Mouse (Mus musculus): ENCODE measurements around the gene Ibtk.

GRCm38 (mm10) chr9:85745566-85745965 is 3.6 kb downstream of the Ibtk start:
- TF ChIP-seq ZNF384 (IDR thresholded peaks at IDR 0.05; ENCODE audit: low read depth, low read length), result no peak
- TF ChIP-seq ZC3H11A (IDR thresholded peaks at IDR 0.05; ENCODE audit: borderline replicate concordance, low read depth, low read length), result no peak
- TF ChIP-seq CHD2 (IDR thresholded peaks at IDR 0.05; ENCODE audit: low read depth, low read length), result no peak
- TF ChIP-seq HCFC1 (IDR thresholded peaks at IDR 0.05; ENCODE audit: borderline replicate concordance, insufficient read depth, low read length), result no peak
- no peak for TF ChIP-seq MAFK (IDR thresholded peaks at IDR 0.05; ENCODE audit: insufficient read depth, low read depth, low read length)
